Mouse (Mus musculus) heart, postnatal 0 days (tissue): ENCODE data around the gene Maml3. TPM values are rescaled to one million over a fixed set of nuclear protein-coding genes. Genes with fewer than 3 reads are reported as not detected.
A peak's percentile ranks its signal among the peaks of the same experiment; 100 is the strongest.

Experiments
- ATAC-seq: fragments of 200-750 bp; cut with Nextera tagmentation; 2 replicates; pipeline ENCODE4 v1.8.0; 2017; ENCODE audit warnings: low read depth, moderate number of reproducible peaks, moderate library complexity; ENCODE audit not compliant: insufficient read depth
- DNase-seq: peaks from one replicate; pipeline ENCODE4 v3.0.0-alpha.2; 2016; ENCODE audit warnings: low spot score
- H3K27ac ChIP-seq: fragments of 300-500 bp; sonication (generic); 2 replicates; pipeline ENCODE4 v1.5.1; 2014; ENCODE audit warnings: low read depth, mild to moderate bottlenecking
- H3K27me3 ChIP-seq: fragments of 300-500 bp; sonication (generic); 2 replicates; pipeline ENCODE4 v1.6.1; 2014; ENCODE audit warnings: low read length, mixed read lengths; ENCODE audit not compliant: control insufficient read depth, insufficient read depth
- H3K36me3 ChIP-seq: fragments of 300-500 bp; sonication (generic); replicated peaks from 2 replicates; pipeline ENCODE4 v1.6.1; 2014; ENCODE audit warnings: low read length, mixed read lengths; ENCODE audit not compliant: control insufficient read depth, insufficient read depth
- H3K4me1 ChIP-seq: fragments of 300-500 bp; sonication (generic); 2 replicates; pipeline ENCODE4 v1.6.1; 2014; ENCODE audit warnings: antibody characterized with exemption; ENCODE audit not compliant: control insufficient read depth, insufficient read depth
- H3K4me2 ChIP-seq: fragments of 300-500 bp; sonication (generic); 2 replicates; pipeline ENCODE4 v1.6.1; 2014; ENCODE audit warnings: low read depth, mild to moderate bottlenecking, low read length, moderate library complexity
- H3K4me3 ChIP-seq: fragments of 300-500 bp; sonication (generic); 2 replicates; pipeline ENCODE4 v1.5.1; 2014; ENCODE audit warnings: low read depth, low read length
- H3K9ac ChIP-seq: fragments of 300-500 bp; sonication (generic); replicated peaks from 2 replicates; pipeline ENCODE4 v1.6.1; 2014; ENCODE audit warnings: low read depth, low read length, mixed read lengths
- H3K9me3 ChIP-seq: fragments of 300-500 bp; sonication (generic); replicated peaks from 2 replicates; pipeline ENCODE4 v1.6.1; 2016; ENCODE audit warnings: low read length; ENCODE audit not compliant: control insufficient read depth
- CTCF ChIP-seq: IDR thresholded peaks from 2 replicates; pipeline ENCODE4 v1.5.1; 2016; ENCODE audit warnings: antibody characterized with exemption, control low read depth, low read depth
- EP300 ChIP-seq: IDR thresholded peaks from 2 replicates; pipeline ENCODE4 v1.6.1; 2016; ENCODE audit warnings: antibody characterized with exemption, low read depth
- WGBS: fragments of 180-500 bp; shearing (Covaris S2); extraction: QIAGEN DNeasy Blood & Tissue Kit; methylation state at CpG from one replicate; pipeline ENCODE4 v1.1.7; 2014; 5-methylcytosine and 5-hydroxymethylcytosine counted together
- polyA plus RNA-seq: library from polyadenylated mRNA; unstranded; fragments of >200 nt; fragmentation: Nextera tagmentation; extraction: Ambion mirVana; gene quantifications from 2 replicates; pipeline ENCODE4 v1.2.1, GENCODE M21; 2015
- total RNA-seq: library from RNA; depleted of rRNA; stranded (reverse); fragments of >200 nt; gene quantifications from 2 replicates; pipeline ENCODE4 v1.2.3, GENCODE M21; 2014; ENCODE audit warnings: low replicate concordance

Maml3 gene
- total and polyA plus RNA-seq, 2 experiments from 2014 or later: 1.6 to 6.2 TPM

DNA sequence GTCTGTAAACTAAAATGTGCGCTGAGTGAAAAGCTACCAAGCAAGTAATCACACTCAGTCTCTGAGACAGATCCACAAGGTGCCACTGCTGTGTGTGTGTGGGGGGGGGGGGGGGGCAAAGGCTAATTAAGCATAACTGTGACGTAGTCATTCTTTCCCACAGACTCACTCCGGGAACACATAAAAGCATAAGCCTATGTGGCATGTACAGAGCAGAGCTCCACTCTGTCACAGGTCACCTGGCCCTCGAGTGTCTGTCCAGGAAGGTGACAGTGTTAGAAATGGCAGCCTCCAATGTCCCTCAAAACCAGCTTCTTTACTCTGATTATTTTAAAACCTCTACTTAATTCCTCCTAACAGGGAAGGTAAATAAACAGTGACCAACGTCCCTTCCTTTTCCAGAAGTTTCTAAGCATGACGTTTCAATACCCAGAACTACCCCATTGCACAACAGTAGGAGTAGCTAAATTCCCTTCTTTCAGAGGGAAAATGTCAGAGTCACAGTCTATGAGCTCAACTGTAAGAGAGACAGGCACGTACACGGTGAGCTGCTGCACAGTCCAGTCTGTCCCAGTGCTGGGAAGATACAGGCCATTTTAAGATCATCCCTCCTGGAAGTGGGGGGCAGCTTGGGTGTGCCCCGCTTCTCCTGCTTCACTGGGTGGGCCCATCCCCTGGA, 93.7 kb downstream of the Maml3 start:
- DNase-seq (no peak), ATAC-seq (no peak)
- H3K9me3 ChIP-seq: no peaks in the 10 kb centered on the region

DNA sequence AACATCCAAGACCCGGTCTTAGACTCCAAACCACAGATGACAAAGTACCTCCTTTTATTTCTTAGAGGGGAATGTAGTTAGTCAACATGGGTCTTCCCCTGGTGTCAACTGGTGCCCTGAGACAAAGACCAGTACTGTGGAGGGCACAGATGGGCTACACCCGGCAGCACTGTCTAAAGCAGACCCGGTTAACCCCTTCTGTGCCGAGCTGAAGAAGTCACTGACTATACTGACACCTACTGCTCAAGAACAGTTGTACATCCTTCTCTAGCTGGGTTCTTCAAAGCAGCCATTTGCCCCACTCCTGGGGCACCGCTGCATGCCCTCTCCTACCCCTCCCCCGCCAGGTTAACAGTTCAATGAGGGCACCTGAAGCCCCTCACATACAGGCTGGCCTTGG, 95.6 kb downstream of the Maml3 start:
- ATAC-seq (0 out of 2 replicates have a peak, but pooled peaks have one; percentile 33), DNase-seq (peak; percentile 30)
- no peak overlapping the region for H3K4me2 ChIP-seq
- H3K36me3 ChIP-seq: no peaks in the 10 kb centered on the region
- no peaks in the 10 kb centered on the region for H3K27me3 ChIP-seq
- H3K9ac ChIP-seq: no peak overlapping the region
- H3K27ac ChIP-seq: no peak overlapping the region
- H3K4me1 ChIP-seq: peaks cover 9% of the 10 kb centered on the region
- H3K4me3 ChIP-seq: no peak overlapping the region
- WGBS: 31% methylated on average over 6 of the region's 6 CpGs
- no peaks in the 10 kb centered on the region for H3K9me3 ChIP-seq
- TF ChIP-seq EP300 (no peak), CTCF (peak; percentile 38)

More for the DNA sequence above, 93.7 kb downstream of the Maml3 start:
- H3K9ac ChIP-seq: no peak overlapping the region
- H3K27ac ChIP-seq: no peak overlapping the region
- H3K27me3 ChIP-seq: no peaks in the 10 kb centered on the region
- peaks cover 9% of the 10 kb centered on the region for H3K4me1 ChIP-seq
- H3K4me2 ChIP-seq: no peak overlapping the region
- H3K4me3 ChIP-seq: no peak overlapping the region
- no peaks in the 10 kb centered on the region for H3K36me3 ChIP-seq
- no peak for TF ChIP-seq CTCF
- no peak for TF ChIP-seq EP300
- WGBS: 80% methylated on average over 9 of the region's 9 CpGs

DNA sequence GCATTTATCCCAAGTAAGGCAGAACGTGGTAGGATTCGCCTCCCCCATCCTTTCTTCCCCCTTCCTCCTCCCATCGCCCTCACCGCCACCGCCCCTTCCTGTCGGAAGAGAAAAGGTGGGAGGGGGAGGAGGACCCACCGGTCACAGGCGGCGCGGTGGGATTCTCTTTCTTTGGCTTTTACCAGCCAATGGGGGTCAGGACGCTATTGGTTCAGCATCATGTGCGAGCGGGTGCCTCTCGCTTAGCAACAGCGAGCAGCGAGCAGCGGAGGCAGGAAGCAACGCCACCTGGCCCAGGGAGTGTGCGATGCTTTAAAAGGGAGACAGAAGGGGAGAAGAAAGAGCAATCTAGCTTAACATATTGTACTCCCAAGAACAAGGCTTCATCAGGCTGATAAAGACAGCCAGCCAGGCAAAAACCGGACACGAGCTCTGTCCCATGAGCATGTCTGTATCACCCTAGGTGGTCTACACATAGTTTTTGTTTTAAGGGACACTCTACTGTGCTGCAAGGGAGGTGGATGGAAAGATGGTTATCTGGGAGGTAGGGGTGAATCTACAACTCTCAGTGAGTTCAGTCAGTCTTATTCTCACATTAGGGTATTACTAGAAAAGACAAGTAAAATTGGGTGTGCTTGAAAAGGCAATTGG, 97.1 kb downstream of the Maml3 start:
- peaks cover 9% of the 10 kb centered on the region for H3K4me1 ChIP-seq
- TF ChIP-seq CTCF: no peak
- no peak for TF ChIP-seq EP300
- H3K27ac ChIP-seq: no peak overlapping the region
- peak overlapping the region; percentile 51 for H3K4me3 ChIP-seq
- no peaks in the 10 kb centered on the region for H3K27me3 ChIP-seq
- H3K9ac ChIP-seq: no peak overlapping the region
- 2% methylated on average over 21 of the region's 21 CpGs for WGBS
- no peaks in the 10 kb centered on the region for H3K9me3 ChIP-seq
- no peaks in the 10 kb centered on the region for H3K36me3 ChIP-seq
- H3K4me2 ChIP-seq: peak overlapping the region; percentile 79
- ATAC-seq (peak; percentile 62; the same call in 1 of the 2 replicates), DNase-seq (peak; percentile 52)

DNA sequence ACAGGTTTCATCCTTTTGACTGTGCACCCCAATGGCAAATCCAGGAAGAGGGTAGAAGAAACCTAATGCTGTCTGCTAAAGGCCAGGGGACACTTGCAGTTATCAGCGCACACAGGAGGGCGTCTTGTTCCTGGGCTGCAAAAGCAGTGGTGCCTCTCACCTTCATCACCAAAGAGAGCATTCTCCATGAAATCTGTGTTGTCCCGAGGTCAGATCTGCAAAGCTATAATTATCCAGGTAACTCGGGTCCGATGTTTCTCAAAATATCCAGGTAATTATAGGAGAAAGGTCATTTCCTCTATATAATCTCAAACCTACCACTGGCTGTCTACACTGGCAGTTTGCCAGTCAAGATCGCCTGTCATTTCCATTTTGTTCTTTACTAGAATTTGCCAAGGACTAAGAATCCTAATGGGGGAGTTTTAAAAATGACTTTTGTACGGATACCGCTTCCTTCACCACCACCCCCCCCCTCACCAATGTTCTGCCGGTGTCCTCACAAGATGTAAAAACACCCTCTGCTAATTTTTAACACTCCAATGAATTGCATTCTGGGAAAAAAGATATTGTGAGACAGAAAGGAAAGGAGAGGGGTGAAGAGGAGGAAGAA, 98.0 kb downstream of the Maml3 start:
- H3K36me3 ChIP-seq: no peaks in the 10 kb centered on the region
- 33% methylated on average over 9 of the region's 9 CpGs for WGBS
- no peak for DNase-seq
- H3K9ac ChIP-seq: no peak overlapping the region
- TF ChIP-seq CTCF: no peak
- no peak for TF ChIP-seq EP300
- H3K4me2 ChIP-seq: peak overlapping the region; percentile 79
- peak overlapping the region; percentile 51 for H3K4me3 ChIP-seq
- no peaks in the 10 kb centered on the region for H3K9me3 ChIP-seq
- peaks cover 9% of the 10 kb centered on the region for H3K4me1 ChIP-seq
- H3K27ac ChIP-seq: no peak overlapping the region
- ATAC-seq: no peak
- H3K27me3 ChIP-seq: no peaks in the 10 kb centered on the region

DNA sequence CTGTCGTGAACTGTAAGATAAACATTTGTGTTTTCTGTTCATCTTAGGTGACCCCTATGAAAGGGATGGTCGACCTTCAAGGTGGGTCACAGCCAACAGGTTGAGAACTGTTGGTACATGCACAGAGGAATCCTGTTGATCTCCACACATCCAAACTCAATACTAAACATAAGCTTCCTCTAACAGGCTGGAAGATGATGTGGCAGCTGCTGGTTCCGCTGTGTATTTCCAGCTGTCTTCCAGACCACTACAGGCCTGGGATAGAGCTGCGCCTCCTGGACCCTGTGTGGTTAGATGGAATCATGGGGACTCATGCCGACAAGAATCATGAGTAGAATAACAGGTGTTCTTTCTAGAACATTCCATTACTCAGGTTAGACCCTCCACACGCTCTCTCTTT, 101.2 kb downstream of the Maml3 start:
- Histone ChIP-seq H3K36me3 (no peaks in the 10 kb centered on the region), H3K9ac (no peak overlapping the region), H3K4me2 (no peak overlapping the region), H3K27me3 (no peaks in the 10 kb centered on the region), H3K4me1 (peaks cover 14% of the 10 kb centered on the region), H3K4me3 (no peak overlapping the region), H3K9me3 (no peaks in the 10 kb centered on the region), H3K27ac (no peak overlapping the region)
- TF ChIP-seq EP300: no peak
- TF ChIP-seq CTCF: no peak
- DNase-seq (no peak), ATAC-seq (no peak)
- WGBS: 90% methylated on average over 6 of the region's 6 CpGs
